25 mouse cellular contexts compared by ENCODE assay signal in the genomic region with DNA sequence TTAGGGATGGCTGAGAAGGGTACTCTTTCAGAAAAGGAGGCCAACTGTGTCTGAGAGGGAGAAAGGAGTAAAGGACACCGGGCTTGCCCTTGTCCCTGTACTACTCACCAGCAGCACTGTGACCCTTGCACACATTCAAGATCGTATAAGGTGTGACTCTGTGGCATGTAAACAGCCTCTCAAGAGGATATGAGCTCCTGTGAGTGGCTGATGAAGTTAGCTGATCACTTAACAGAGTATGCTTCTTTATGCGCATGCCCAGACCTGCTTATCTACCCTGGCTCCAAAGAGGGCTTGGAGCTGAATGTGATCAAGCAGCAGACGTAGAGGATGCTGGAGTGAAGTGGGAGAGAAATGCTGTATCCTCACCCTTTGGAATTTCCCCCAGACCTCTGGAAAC.
A peak's percentile ranks its signal among the peaks of the same experiment; 100 is the strongest.
DNase-seq lines count a peak whose midpoint lies in the region; ATAC-seq and TF ChIP-seq lines count a peak whose summit lies in the region.
"Had no signal": no experiment of that assay in that cellular context is flagged by ENCODE, and none has a peak within 500 bp of the region (broad histone marks: within the 10 kb centered on the region; RNA-seq: fewer than 3 reads in every experiment).

No protein-coding gene starts in this region.

- H3K9me3 ChIP-seq in heart, embryonic 10.5 days = no peaks in the 10 kb centered on the region
- no peaks in the 10 kb centered on the region for H3K9me3 ChIP-seq in liver, embryonic 11.5 days (ENCODE audit: control insufficient read depth, low read length)
- no peaks in the 10 kb centered on the region for H3K9me3 ChIP-seq in liver, postnatal 0 days (ENCODE audit: low read length)
- H3K9me3 ChIP-seq in lung, postnatal 0 days (ENCODE audit: low read length) = no peaks in the 10 kb centered on the region
- no peaks in the 10 kb centered on the region for H3K9me3 ChIP-seq in hindbrain, postnatal 0 days (ENCODE audit: low read length)
- H3K9me3 ChIP-seq: embryonic facial prominence, embryonic 13.5 days; midbrain, embryonic 12.5 days had no signal

- DNase-seq in heart, embryonic 10.5 days (ENCODE audit: low spot score) = peak; percentile 65
- no peak for DNase-seq in heart, postnatal 25 days (ENCODE audit: low spot score)
- DNase-seq in liver, embryonic 11.5 days (ENCODE audit: low spot score) = peak; percentile 5
- no peak for DNase-seq in liver, postnatal 0 days
- peak; percentile 82 for DNase-seq in lung, postnatal 0 days (ENCODE audit: low spot score)
- no peak for DNase-seq in frontal cortex, postnatal 36 days (ENCODE audit: low spot score in 2 of 2)
- no peak for DNase-seq in hindbrain, postnatal 0 days (ENCODE audit: low spot score)
- DNase-seq: adrenal gland, postnatal 14 days; cerebellum, adult 8-10 months; cerebellum, postnatal 36 days; embryo, embryonic 11 days; gastrocnemius, postnatal 10 days; heart, adult 18-20 months; heart, postnatal 10 days; kidney, adult 9 months; kidney, postnatal 14 days; left cerebral cortex, postnatal 4 days; liver; right cerebral cortex, postnatal 14 days; thymus, adult 18-20 months; thymus, postnatal 4 days had no signal

- H3K4me2 ChIP-seq in liver, embryonic 11.5 days = no peak overlapping the region
- no peak overlapping the region for H3K4me2 ChIP-seq in liver, postnatal 0 days (ENCODE audit: low read depth, low read length)
- no peak overlapping the region for H3K4me2 ChIP-seq in lung, postnatal 0 days (replicated peaks; ENCODE audit: low read depth, low read length)
- no peak overlapping the region for H3K4me2 ChIP-seq in hindbrain, postnatal 0 days (ENCODE audit: low read depth, low read length)
- H3K4me2 ChIP-seq: embryonic facial prominence, embryonic 13.5 days; midbrain, embryonic 12.5 days had no signal

- peaks cover 21% of the 10 kb centered on the region for H3K4me1 ChIP-seq in heart, embryonic 10.5 days
- H3K4me1 ChIP-seq in liver, embryonic 11.5 days (replicated peaks; ENCODE audit: control insufficient read depth, insufficient read depth, low read length) = no peaks in the 10 kb centered on the region
- no peaks in the 10 kb centered on the region for H3K4me1 ChIP-seq in liver, postnatal 0 days (ENCODE audit: insufficient read depth)
- H3K4me1 ChIP-seq in lung, postnatal 0 days (ENCODE audit: insufficient read depth, low read depth, low read length) = peaks cover 3% of the 10 kb centered on the region; the same call in 1 of the 2 replicates
- H3K4me1 ChIP-seq in hindbrain, postnatal 0 days (ENCODE audit: insufficient read depth, low read length) = no peaks in the 10 kb centered on the region

- H3K27me3 ChIP-seq in heart, embryonic 10.5 days (ENCODE audit: insufficient read depth, poor library complexity, severe bottlenecking) = peaks cover 60% of the 10 kb centered on the region
- peaks cover 24% of the 10 kb centered on the region for H3K27me3 ChIP-seq in liver, embryonic 11.5 days (replicated peaks; ENCODE audit: control insufficient read depth, insufficient read depth, low read length)
- H3K27me3 ChIP-seq in liver, postnatal 0 days (ENCODE audit: insufficient read depth, low read length) = peaks cover 2% of the 10 kb centered on the region; the same call in 1 of the 2 replicates
- H3K27me3 ChIP-seq in lung, postnatal 0 days (replicated peaks; ENCODE audit: insufficient read depth, low read length) = no peaks in the 10 kb centered on the region
- no peaks in the 10 kb centered on the region; the same call in 1 of the 2 replicates for H3K27me3 ChIP-seq in hindbrain, postnatal 0 days (ENCODE audit: insufficient read depth, low read length)

- intact Hi-C loops in heart, postnatal 25 days (cut with DNase I) = no loop called here

- no peak overlapping the region for H3K9ac ChIP-seq in liver, embryonic 11.5 days (ENCODE audit: low read depth, low read length)
- H3K9ac ChIP-seq in liver, postnatal 0 days (replicated peaks) = no peak overlapping the region
- no peak overlapping the region for H3K9ac ChIP-seq in lung, postnatal 0 days (replicated peaks; ENCODE audit: low read depth)
- no peak overlapping the region for H3K9ac ChIP-seq in hindbrain, postnatal 0 days (replicated peaks; ENCODE audit: low read length)
- H3K9ac ChIP-seq: embryonic facial prominence, embryonic 13.5 days; midbrain, embryonic 12.5 days had no signal

- 0 out of 2 replicates have a peak overlapping the region, but pooled peaks have one; percentile 3 for H3K27ac ChIP-seq in heart, embryonic 10.5 days
- H3K27ac ChIP-seq in liver, embryonic 11.5 days (ENCODE audit: low read depth, low read length) = no peak overlapping the region
- H3K27ac ChIP-seq in liver, postnatal 0 days (ENCODE audit: low read depth) = no peak overlapping the region
- H3K27ac ChIP-seq in lung, postnatal 0 days (ENCODE audit: low read length) = no peak overlapping the region
- no peak overlapping the region for H3K27ac ChIP-seq in hindbrain, postnatal 0 days
- H3K27ac ChIP-seq: embryonic facial prominence, embryonic 13.5 days; midbrain, embryonic 12.5 days had no signal

- no peak overlapping the region for H3K4me3 ChIP-seq in heart, embryonic 10.5 days
- H3K4me3 ChIP-seq in liver, embryonic 11.5 days (ENCODE audit: low read depth, low read length) = no peak overlapping the region
- H3K4me3 ChIP-seq in liver, postnatal 0 days (ENCODE audit: low read depth, low read length) = no peak overlapping the region
- H3K4me3 ChIP-seq in lung, postnatal 0 days (ENCODE audit: low read depth, low read length) = no peak overlapping the region
- no peak overlapping the region for H3K4me3 ChIP-seq in hindbrain, postnatal 0 days (ENCODE audit: low read length)
- H3K4me3 ChIP-seq: embryonic facial prominence, embryonic 13.5 days; erythroblast, embryonic 14.5 days; midbrain, embryonic 12.5 days had no signal

- ATAC-seq in liver, embryonic 11.5 days (replicated peaks; ENCODE audit: low FRiP score) = no peak
- no peak for ATAC-seq in liver, postnatal 0 days
- peak; percentile 89 for ATAC-seq in lung, postnatal 0 days
- ATAC-seq in hindbrain, postnatal 0 days = no peak
- ATAC-seq: forebrain, embryonic 14.5 days had no signal

- no peak for TF ChIP-seq CTCF in liver, postnatal 0 days (IDR thresholded peaks at IDR 0.05; ENCODE audit: low read depth)
- no peak for TF ChIP-seq CTCF in lung, postnatal 0 days (IDR thresholded peaks at IDR 0.05)
- TF ChIP-seq CTCF in hindbrain, postnatal 0 days (IDR thresholded peaks at IDR 0.05; ENCODE audit: low read depth) = no peak

- H3K36me3 ChIP-seq in heart, embryonic 10.5 days = no peaks in the 10 kb centered on the region
- no peaks in the 10 kb centered on the region for H3K36me3 ChIP-seq in liver, embryonic 11.5 days (ENCODE audit: control insufficient read depth, insufficient read depth, low read length)
- no peaks in the 10 kb centered on the region for H3K36me3 ChIP-seq in liver, postnatal 0 days (replicated peaks; ENCODE audit: insufficient read depth, low read length)
- no peaks in the 10 kb centered on the region for H3K36me3 ChIP-seq in lung, postnatal 0 days (ENCODE audit: insufficient read depth, low read length)
- H3K36me3 ChIP-seq in hindbrain, postnatal 0 days (ENCODE audit: insufficient read depth, low read length) = no peaks in the 10 kb centered on the region
- H3K36me3 ChIP-seq: embryonic facial prominence, embryonic 13.5 days; midbrain, embryonic 12.5 days had no signal

- no peak for TF ChIP-seq EP300 in liver, postnatal 0 days (IDR thresholded peaks at IDR 0.05; ENCODE audit: low read depth)
- peak; percentile 42; the same call in 1 of the 2 replicates for TF ChIP-seq EP300 in lung, postnatal 0 days (IDR thresholded peaks at IDR 0.05)

- WGBS in heart, embryonic 10.5 days = 40% methylated on average over 4 of the region's 4 CpGs
- WGBS in liver, embryonic 11.5 days = 54% methylated on average over 4 of the region's 4 CpGs
- 61% methylated on average over 4 of the region's 4 CpGs for WGBS in liver, postnatal 0 days (ENCODE audit: insufficient replicate concordance)
- WGBS in lung, postnatal 0 days = 46% methylated on average over 4 of the region's 4 CpGs
- WGBS in hindbrain, postnatal 0 days = 68% methylated on average over 4 of the region's 4 CpGs

Comparison
In these comparisons a context has a peak if more than half of its experiments do, and no peak if none do; other contexts are left out.
1. DNase-seq: peak in heart, embryonic 10.5 days (single experiment), liver, embryonic 11.5 days (single experiment) and lung, postnatal 0 days (single experiment); none in heart, postnatal 25 days (single experiment), liver, postnatal 0 days (single experiment), frontal cortex, postnatal 36 days (0 of 2) and hindbrain, postnatal 0 days (single experiment).